Mouse (Mus musculus): Measurements from ENCODE around the gene Slc39a5.

- TF ChIP-seq CTCF (IDR thresholded peaks at IDR 0.05; ENCODE audit: low read depth) = no peak
- no peak for TF ChIP-seq EP300 (optimal IDR thresholded peaks at IDR 0.05)
These were observed 37.7 kb upstream of the Slc39a5 start for GRCm38 (mm10) chr10:128438675-128439279.
